Mouse (Mus musculus): ENCODE measurements around the gene Ubtf.

Gene Ubtf

DNA sequence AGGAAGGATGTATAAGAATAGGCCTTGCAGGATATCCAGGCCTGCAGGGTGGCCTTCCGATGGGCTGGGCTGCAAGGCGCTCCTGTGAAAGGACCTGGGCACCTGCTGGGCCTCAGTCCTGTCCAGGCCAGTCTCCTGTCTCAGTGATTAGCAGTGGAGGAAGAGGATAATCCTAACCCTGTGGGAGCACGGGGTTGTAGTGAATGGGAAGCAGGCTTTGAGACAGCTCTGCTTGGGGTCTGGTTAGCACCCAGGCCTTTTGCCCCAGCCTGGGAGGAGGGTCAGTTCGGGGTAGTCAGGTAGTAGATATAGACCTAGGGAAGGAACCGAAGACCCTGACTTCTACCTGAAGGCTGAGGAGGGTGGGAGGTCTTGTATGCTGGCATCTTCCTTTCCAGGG lies 28.1 kb upstream of the Ubtf start:
- in situ Hi-C loops (cut with MboI, MseI) = no loop called here

DNA sequence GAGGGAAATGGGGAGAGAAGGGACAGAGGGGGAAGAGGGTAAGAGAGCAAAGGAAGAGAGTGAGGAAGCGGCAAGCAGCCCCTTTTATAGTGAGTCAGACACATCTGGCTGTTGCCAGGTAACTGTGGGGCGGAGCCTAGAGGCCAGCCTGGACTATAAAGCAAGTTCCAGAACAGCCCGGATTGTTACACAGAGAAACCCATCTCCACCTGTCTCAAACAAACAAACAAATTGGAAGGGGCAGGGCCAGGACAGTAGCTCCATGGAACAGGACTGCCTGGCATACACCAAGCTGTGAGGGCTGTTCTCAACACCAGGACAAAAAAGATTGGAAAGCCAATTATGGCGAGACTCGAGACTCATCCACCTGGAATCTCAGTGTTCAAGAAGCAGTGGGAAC lies 27.4 kb upstream of the Ubtf start:
- in situ Hi-C loops (cut with MboI, MseI) = no loop called here

DNA sequence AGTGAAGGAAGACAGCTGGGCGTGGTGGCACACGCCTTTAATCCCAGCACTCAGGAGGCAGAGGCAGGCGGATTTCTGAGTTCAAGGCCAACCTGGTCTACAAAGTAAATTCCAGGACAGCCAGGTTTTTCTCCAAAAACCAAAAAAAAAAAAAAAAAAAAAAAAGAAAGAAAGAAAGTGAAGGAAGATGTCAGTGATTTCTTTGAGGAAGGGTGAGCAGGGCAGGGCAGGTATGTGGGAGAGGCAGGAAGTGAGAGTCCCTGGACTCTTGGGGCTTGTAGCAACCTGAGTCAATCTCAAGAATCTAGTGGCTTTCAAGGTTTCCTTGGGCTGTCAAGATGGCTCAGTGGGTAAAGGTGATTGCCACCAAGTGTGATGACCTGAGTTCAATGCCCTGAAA lies 24.9 kb upstream of the Ubtf start:
- in situ Hi-C loops (cut with MboI, MseI) = no loop called here

DNA sequence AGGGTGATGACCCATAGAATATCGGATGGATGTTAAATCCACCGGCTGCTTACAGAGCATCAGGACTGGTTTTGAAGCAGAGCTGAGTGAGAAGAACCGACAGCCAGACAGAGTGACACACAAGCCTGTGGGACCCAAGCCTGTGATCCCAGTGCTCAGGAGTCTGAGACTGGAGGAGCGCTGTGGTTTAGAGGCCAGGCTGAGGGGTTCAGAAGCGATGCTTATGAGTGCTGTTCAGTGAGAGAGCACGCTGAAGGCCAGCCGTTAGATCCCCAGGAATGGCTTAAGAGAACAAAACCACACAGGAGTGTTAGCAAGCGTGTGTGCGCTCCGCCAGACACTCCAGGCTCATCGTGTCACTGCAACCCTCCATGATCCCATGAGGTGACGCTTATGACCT lies 23.2 kb upstream of the Ubtf start:
- in situ Hi-C loops (cut with MboI, MseI) = no loop called here

DNA sequence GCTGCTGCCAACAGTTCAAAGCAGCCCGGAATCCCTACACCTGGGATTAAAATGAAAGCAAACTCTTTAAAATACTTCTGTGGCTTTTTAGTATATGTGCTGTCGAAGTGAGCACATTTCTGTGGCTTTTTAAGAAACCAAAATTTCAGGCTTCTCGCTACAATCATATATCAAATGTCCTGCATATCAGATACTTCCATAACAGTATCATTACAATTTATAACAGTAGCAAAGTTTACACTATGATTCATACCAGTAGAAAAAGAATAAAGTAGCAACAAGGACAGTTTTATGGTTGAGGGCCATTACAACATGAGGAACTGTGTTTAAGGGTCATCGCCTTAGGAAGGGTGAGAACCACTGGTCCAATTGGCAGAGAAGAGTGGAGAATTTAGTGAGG lies 21.6 kb upstream of the Ubtf start:
- in situ Hi-C loops (cut with MboI, MseI) = no loop called here

DNA sequence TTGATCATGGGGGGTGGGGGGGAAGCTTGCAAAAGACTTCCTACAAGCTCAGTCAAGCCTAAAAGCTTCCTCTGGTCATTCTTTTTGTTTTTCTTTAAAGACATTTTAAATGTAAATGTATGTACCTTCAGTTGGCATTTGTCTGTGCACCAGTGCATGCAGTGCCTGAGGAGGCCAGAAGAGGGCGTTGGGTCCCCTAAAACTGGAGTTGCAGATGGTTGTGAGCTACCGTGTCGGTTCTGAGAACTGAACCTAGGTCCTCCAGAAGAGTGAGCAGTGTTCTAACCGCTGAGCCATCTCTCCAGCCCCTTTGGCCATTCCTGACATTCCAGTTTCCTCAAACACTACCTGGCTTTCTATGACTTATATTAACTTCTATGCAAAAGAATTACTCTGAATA lies 20.1 kb upstream of the Ubtf start:
- in situ Hi-C loops (cut with MboI, MseI) = no loop called here

DNA sequence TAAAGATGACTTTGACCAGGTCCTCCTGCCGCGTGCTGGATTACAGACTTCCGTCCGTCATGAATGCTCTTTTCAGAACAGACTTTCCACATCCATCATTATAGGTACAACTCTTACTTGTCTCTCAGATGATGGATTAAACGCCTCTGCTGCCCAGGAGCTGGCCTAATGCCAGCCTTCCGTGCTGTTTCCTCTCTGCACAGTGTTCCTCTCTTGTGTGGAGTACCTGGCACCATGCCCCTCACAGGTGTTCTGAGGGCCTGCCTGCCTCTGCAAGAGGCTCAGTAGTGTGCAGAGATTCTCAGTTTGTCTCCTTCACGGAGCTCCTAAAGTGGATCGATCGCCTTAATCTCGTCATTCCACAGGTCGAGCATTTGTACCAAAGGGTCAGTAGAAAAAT lies 19.7 kb upstream of the Ubtf start:
- in situ Hi-C loops (cut with MboI, MseI) = no loop called here

DNA sequence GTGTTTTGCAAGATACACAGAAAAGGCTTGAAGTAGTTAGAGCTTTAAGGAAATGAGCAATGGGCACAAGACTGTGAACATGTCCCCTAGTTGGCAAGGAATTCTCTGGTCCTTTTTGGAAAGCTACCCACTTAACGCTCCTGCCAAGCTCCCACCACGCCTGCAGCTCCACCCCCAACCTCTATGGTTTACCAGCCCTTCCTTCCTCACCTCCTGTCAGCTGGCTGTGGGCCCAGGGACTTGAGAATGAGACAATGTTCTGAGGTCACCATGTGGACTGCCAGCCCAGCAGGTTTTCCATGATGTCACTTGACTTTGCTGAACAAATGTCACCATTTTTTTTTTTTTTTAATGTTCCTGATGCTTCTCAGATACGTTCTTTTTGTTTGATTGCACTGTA lies 19.0 kb upstream of the Ubtf start:
- in situ Hi-C loops (cut with MboI, MseI) = no loop called here

DNA sequence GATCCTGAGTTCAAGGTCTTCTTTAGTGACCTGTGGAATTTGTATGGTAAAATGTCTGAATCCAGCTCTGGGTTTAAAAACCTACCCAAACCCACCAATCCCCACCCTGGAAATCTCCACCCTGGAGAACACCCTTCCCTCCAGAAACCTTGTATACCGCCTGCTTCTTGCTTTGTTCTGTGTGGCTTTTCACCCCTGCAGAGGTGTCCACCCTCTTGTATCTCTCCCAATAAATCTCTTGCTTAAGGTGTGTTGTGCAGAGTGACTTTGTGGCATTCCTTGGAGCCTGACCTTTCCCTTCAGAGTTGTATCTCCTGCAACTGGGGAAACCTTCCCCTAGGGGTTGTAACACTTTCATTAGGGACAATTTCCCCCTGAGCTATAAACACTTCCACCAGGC lies 18.4 kb upstream of the Ubtf start:
- in situ Hi-C loops (cut with MboI, MseI) = no loop called here

DNA sequence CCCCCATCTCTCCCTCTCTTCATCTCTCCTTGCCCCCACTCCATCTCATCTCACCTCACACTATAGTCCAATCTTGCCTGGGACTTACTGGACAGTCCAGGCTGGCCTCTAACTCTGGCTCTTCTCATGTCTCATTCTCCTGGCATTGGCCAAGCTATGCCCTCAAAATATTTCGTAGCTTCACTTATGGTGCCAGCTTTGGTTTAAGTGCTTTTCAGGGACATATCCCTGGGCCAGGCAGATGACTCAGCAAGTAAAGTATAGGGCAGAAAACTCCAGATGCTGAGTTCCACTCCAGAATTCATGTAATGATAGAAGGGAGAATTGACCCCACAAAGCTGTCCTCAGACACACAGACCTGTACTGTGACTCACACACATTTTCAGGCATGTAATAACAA lies 16.6 kb upstream of the Ubtf start:
- in situ Hi-C loops (cut with MboI, MseI) = no loop called here

DNA sequence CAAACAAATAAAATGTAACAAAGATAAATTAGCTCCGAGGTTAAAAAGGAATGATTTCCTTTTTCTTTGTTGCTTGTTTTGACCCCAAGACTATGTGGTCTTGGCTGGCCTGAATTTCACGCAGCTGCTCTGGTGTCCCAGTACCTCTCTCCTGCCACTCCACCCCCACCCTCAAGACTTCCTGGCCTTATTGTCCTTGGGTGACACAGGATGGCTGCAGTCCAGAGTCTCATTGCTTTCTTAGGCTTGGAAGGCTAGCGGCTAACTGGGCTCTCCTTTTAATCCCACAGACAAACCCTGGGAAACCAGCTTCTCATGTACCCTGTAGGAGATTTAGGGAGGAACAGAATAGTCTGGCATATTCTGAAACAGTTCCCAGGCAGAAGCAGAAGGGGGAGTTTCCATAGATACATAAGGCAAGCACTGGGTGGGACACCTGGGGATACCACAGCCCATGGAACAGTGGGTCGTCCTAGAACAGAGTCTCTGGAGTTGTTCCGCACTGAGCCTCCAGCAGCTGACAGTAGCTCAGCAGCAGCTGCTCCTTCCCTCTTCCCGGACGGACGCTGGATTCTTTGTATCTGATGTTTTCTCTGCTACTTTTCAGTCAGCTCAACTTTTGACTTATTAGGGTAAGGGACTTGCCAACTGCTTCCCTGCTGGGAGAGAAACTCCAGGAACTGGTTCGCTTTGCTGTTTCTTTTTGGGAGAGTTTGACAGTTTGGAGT lies 15.6 kb upstream of the Ubtf start:
- in situ Hi-C loops (cut with MboI, MseI) = no loop called here

DNA sequence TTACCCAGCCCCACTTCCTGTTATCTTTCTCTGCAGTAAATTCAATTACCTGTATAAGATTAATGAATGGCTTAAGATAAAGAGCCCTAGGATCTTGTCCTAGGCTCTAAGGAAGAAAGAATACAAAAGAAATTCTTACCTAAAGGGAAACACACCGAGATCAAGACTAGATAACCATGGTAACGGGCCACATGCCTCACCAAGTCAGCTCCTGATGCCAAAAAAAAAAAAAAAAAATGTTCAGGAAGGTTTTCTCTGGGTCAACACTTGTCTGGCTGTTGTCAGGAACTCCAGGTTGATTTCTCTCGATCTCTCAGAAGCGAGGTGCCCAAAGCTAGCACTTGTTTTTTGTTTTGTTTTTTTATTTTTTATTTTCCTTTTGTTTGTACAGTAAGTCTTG lies 14.5 kb upstream of the Ubtf start:
- in situ Hi-C loops (cut with MboI, MseI) = no loop called here

DNA sequence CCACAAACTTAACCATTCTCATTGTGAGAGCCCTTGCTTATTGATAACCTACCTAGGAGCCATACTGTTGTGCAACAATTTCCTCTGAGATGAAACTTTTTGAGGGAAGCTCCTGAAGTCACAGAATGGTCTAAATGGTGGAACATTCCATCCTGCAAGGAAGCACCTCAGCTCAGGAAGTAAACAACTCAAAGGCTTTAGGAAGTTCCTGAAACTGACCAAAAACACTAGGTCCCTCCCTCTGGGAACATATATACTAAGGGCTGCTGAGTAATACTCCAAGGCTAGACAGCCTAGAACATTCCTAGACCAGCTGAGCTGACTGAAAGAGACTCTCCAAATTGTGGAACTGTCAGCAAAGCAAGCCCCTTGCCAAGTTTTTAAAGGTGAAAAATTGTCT lies 13.5 kb upstream of the Ubtf start:
- in situ Hi-C loops (cut with MboI, MseI) = no loop called here

DNA sequence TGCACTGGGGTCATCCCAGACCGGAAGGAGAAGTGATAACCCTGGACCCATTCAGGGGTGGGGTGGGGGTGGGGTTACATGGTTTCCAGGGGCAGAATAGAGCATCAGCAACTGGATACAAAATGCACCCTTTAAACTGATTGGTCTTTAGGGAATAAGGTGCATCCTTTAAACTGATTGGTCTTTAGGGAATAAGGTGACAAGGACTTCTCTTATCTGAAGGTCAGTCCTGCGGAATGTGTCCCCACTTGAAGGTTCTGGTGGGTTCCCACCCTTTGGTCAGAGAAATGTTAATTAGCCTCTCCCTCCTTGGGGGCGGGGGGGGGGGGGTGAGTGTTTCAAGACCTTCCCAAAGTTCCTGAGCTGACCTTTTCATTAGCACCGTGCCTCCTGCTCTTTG lies 12.3 kb upstream of the Ubtf start:
- in situ Hi-C loops (cut with MboI, MseI) = no loop called here

DNA sequence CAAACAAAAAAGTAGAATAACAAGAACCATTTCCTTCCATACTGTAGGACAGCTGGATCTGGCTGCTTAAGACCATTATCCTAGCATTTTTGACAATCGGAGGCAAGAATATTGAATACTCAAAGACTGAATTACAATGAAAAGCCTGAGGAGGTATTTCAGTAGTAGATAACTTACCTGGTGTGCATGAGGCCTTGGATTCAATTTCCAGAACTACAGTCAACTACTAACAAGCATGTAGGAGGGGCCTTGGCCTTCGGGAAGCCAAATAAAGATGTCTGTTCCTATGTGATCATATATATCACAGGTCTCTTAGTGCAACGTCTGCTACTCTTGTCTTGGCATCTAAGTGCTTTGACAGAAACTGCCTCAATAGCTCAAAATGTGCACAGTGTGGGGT lies 10.5 kb upstream of the Ubtf start:
- in situ Hi-C loops (cut with MboI, MseI) = no loop called here

DNA sequence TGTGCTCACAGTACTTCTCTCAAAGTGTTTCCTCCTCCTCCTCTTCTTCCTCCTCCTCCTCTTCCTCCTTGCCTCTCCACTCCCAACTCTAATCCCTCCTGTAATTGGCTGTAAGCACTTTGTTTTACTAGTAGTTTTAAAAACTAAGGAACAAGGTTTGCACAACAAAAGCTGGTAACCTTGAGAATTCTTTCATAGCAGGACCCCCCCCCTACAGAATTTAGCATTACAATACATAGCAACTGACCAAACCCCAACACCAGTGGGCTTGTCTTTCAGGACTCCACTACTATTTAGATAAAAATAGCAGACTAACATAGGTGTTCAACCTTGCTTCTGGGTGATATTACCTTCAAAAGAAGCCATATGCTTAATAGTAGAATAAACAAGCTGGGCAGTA lies 10.0 kb upstream of the Ubtf start:
- in situ Hi-C loops (cut with MboI, MseI) = no loop called here

DNA sequence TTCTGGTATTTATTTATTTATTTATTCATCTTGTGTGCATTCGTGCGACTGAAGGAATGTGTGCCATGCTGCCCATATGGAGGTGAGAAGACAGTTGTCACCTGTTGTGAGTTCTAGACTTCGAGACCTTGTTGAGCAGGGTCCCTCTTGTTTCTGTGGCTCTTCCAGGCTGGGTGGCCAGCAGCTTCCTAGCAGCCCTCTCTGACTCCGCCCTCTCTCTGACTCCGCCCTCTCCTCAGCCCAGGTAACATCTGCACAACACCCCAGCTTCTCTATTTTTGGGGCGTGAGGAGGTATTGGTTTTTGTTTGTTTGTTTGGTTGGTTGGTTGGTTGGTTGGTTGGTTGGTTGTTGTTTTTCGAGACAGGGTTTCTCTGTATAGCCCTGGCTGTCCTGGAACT lies 8.3 kb upstream of the Ubtf start:
- in situ Hi-C loops (cut with MboI, MseI) = no loop called here

DNA sequence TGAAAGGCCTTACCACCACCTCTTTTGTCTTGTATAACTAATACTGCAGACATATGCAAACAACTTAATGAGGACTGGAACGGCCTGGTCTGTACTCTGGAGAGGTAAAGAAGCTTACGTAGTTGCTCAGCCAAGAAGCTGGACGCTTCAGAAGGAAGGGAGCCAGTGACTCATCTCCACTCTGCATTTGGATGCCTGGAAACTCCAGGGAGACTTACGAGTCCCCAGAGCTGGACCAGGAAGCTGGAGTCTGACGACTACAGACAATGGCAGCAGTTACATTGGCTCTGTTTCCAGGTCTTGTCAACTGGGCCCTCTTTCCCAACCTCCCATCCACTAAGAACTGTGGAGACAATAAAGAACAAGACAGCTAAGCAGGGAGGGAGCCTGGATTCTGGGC lies 7.7 kb upstream of the Ubtf start:
- in situ Hi-C loops (cut with MboI, MseI) = no loop called here

DNA sequence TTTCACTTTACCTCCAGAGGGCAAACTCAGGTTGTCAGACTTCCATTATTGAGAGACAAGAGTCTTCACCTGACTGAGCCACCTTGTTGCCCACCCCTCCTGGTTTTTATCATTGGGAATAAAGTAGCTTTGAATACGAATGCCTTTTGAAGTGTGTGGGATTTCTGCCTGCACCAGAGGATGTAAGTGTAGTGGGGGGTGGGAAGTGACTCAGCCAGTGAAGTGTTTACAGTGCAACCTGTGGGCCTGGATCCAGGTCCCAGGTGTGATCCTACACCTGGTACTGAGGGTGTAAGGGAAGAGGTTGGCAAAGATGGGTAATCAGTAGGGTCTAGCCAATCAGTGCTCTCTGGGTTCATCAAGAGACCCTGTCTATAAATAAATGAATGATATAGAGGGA lies 4.0 kb upstream of the Ubtf start:
- in situ Hi-C loops (cut with MboI, MseI) = no loop called here

DNA sequence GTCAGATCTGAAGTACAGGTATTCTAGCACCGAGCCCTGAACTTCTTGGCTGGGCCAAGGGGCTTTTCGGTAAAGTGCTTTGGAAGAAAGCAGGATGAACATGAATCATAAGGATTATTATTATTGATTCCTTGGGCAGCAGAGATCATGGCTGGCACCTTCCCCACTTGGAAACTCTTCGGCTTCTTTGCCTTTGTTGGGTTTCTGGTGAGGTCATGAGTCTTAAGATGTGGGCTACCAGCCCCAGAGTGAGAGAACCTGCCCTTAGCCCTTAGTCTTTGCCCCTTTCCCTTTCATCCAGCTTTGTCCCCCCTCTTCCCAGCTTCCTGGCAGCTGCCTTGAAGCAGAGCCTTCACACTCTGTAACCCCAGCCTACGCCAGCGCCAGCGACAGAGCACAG lies 2.4 kb upstream of the Ubtf start:
- in situ Hi-C loops (cut with MboI, MseI) = no loop called here

DNA sequence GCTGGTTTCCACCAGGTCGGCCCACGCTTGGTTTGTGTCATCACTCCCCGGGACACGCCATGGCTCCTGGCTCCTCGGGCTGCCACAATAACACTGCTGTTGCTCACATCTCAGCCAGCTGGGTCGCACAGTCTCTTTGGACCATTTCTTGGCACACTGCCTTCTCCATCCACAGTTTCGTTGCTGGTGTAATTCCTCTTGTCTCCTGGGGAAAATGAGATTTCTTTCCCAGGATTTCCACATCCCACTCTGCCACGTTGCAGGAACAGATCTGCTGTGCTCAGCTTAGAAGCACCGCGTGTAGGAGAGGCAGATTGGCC lies 1.1 kb upstream of the Ubtf start:
- in situ Hi-C loops (cut with MboI, MseI) = no loop called here

DNA sequence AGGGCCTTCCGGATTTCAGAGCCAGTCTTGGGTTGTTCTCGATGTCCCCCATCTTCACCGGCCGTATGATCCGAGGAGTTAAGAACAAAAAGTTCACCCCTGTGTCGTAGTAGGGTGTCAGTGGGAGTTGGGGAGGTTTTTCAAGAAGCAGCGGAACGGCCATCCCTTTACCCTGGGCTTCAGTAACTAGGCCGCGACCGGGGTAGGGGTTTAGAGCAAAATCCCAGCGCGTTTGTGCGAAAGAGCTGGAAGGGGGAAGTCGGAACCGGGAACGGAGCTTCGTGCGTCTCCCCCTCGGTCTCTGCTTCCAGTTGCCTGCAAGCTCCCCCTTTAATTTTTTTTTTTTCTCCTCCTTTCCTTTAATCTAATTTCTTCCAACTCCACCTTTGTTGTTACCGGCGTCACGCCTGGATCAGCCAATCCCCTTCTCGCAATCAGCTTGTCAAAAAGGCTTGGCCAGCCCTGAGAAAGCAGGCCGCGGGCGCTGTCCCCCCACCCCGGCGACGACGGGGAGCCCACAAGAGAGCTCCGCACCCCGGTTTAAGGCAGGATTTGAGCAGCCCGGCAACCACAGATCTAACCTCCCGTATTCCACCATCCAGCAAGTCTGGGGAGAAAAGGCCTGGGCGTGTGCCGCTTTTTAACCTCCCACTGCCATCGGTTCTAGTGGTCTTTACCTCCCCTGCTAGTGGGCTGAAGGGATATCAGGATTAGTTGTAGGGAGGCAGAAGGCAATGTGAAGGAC lies 571 bp upstream of the Ubtf start:
- in situ Hi-C loops (cut with MboI, MseI) = no loop called here

DNA sequence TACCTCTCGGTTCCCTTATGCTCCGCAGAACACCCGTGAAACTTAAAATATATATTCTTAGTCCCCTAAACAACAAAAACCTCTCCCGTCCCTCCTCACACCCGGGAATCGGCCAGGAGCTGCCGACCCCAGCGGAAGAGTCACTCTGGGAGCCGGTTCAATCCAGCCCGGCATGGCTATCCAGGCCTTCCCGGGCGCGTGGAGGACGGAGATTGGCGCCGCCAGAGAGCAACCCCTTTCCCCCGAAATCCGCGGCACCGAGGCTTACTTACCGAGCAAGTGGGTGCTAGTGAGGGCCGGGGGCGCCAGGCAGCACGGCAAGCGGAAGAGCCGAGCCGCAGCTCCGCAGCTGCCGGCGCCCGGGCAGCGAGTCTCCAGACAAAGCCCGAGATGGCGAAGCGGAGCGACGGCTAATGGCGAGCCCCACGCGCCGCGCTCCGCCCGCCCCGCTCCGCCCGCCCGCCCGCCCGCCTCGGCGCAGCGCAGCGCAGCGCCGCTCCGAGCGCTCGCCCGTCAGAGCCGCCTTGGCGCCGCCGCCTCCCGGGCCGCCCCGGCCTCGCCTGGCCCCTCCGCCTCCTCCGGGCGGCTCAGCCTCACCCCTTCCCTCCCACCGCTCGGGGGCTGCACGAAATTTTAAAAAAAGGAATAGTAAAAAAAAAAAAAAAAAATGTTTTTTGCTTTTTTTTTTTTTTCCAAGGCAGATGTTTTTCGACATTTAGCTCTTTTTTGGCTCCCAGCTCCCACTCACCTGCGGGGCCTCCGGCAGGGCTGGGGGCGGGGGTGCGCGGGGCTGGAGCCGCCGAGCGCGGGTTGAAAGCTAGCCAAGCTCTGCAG lies 749 bp downstream of the Ubtf start:
- in situ Hi-C loops (cut with MboI, MseI) = no loop called here
